17 mouse cellular contexts compared by ENCODE assay signal in genomic region chr13:117260704-117261103, GRCm38 (mm10). TPM values are rescaled to one million over a fixed set of nuclear protein-coding genes. Genes with fewer than 3 reads are reported as not detected.
DNase-seq lines count a peak whose midpoint lies in the region.
"Had no signal": no experiment of that assay in that cellular context is flagged by ENCODE, and none has a peak within 500 bp of the region (broad histone marks: within the 10 kb centered on the region; RNA-seq: fewer than 3 reads in every experiment).

No protein-coding gene starts in this region.

- DNase-seq in CD4-positive helper T cell, adult 2 months (ENCODE audit: low read depth, low spot score) = peak; percentile 74
- DNase-seq in T-cell, adult 2 months (ENCODE audit: low spot score) = peak; percentile 36
- peak; percentile 82 for DNase-seq in induced T-regulatory cell, adult 2 months (ENCODE audit: low read depth)
- peak; percentile 2 to 19 for DNase-seq in natural killer cell, adult 2 months (ENCODE audit: low spot score in 2 of 2)
- DNase-seq in cerebellum, postnatal 4 days (ENCODE audit: low spot score in 2 of 2) = no peak
- DNase-seq in spleen, postnatal 36 days (ENCODE audit: low spot score in 2 of 2) = no peak
- no peak for DNase-seq in left cerebral cortex, postnatal 25 days (ENCODE audit: low spot score in 2 of 2)
- DNase-seq: cerebellum, adult 18-20 months; cerebellum, postnatal 14 days; embryo, embryonic 11 days; gastrocnemius, postnatal 36 days; kidney, adult 8-10 months; kidney, postnatal 14 days; lung, adult 18-20 months; lung, postnatal 14 days; thymus, adult 2 months had no signal

- intact Hi-C loops in left cerebral cortex, postnatal 25 days (cut with DNase I) = no loop called here

RNA-seq across cellular contexts. Expression of gene Gm17509, which starts 39.8 kb away (rescaled TPM):
- total RNA-seq in left cerebral cortex, postnatal 25 days (2021) = 1 to 10 TPM in 1 of 2 experiments, under 1 TPM in 1; 0.92 to 1.1 TPM
- total RNA-seq: adrenal gland, adult 18-20 months; gastrocnemius, postnatal 36 days had no signal

RNA-seq across cellular contexts. Expression of gene Emb, which starts 52.4 kb away (rescaled TPM):
- total RNA-seq in left cerebral cortex, postnatal 25 days (2021) = 10 to 100 TPM; 24.8 to 29.9 TPM

Comparison
In these comparisons a context has a peak if more than half of its experiments do, and no peak if none do; other contexts are left out.
1. DNase-seq: peak in CD4-positive helper T cell, adult 2 months (single experiment), T-cell, adult 2 months (single experiment), induced T-regulatory cell, adult 2 months (single experiment) and natural killer cell, adult 2 months (2 of 2); none in cerebellum, postnatal 4 days (0 of 2), spleen, postnatal 36 days (0 of 2) and left cerebral cortex, postnatal 25 days (0 of 2).